Mouse (Mus musculus): ENCODE results near the gene Myof. TPM values are rescaled to one million over a fixed set of nuclear protein-coding genes. Genes with fewer than 3 reads are reported as not detected.
A peak's percentile ranks its signal among the peaks of the same experiment; 100 is the strongest.

The Myof gene
- polyA plus RNA-seq, 1 experiment from 2014 or later = 1.6 TPM

- Histone ChIP-seq H3K9ac (no peak overlapping the region), H3K27ac (replicated peaks) (no peak overlapping the region), H3K4me1 (replicated peaks) (peaks cover 2% of the 10 kb centered on the region; the same call in 1 of the 2 replicates), H3K27me3 (peaks cover 19% of the 10 kb centered on the region), H3K36me3 (replicated peaks) (no peaks in the 10 kb centered on the region), H3K9me3 (replicated peaks) (no peaks in the 10 kb centered on the region), H3K4me3 (replicated peaks) (no peak overlapping the region), H3K4me2 (no peak overlapping the region)
- ATAC-seq (ENCODE audit: insufficient read depth) = no peak
- 44% methylated on average over 2 of the region's 2 CpGs for WGBS (ENCODE audit: insufficient replicate concordance)
These were observed 5.1 kb downstream of the Myof start for GRCm38 (mm10) chr19:38038267-38038666.

- Histone ChIP-seq H3K36me3 (replicated peaks) (no peaks in the 10 kb centered on the region), H3K27me3 (peaks cover 3% of the 10 kb centered on the region), H3K9me3 (replicated peaks) (no peaks in the 10 kb centered on the region), H3K9ac (no peak overlapping the region), H3K4me1 (replicated peaks) (peaks cover 9% of the 10 kb centered on the region; the same call in 1 of the 2 replicates), H3K4me3 (replicated peaks) (no peak overlapping the region), H3K27ac (replicated peaks) (no peak overlapping the region), H3K4me2 (no peak overlapping the region)
- no peak for ATAC-seq (ENCODE audit: insufficient read depth)
- WGBS (ENCODE audit: insufficient replicate concordance) = 33% methylated on average over 2 of the region's 2 CpGs
These were observed 7.6 kb downstream of the Myof start for GRCm38 (mm10) chr19:38035766-38036165.

GRCm38 (mm10) chr19:38034696-38035095 is 8.7 kb downstream of the Myof start:
- no peak for ATAC-seq (ENCODE audit: insufficient read depth)
- H3K4me3 ChIP-seq (replicated peaks) = no peak overlapping the region
- no peaks in the 10 kb centered on the region; the same call in 1 of the 2 replicates for H3K27me3 ChIP-seq
- no peaks in the 10 kb centered on the region for H3K36me3 ChIP-seq (replicated peaks)
- 45% methylated on average over 2 of the region's 2 CpGs for WGBS (ENCODE audit: insufficient replicate concordance)
- H3K27ac ChIP-seq (replicated peaks) = no peak overlapping the region
- no peaks in the 10 kb centered on the region for H3K9me3 ChIP-seq (replicated peaks)
- H3K9ac ChIP-seq = no peak overlapping the region
- H3K4me1 ChIP-seq (replicated peaks) = peaks cover 19% of the 10 kb centered on the region
- H3K4me2 ChIP-seq = no peak overlapping the region

- Histone ChIP-seq H3K9ac (no peak overlapping the region), H3K9me3 (replicated peaks) (no peaks in the 10 kb centered on the region), H3K4me3 (replicated peaks) (no peak overlapping the region), H3K27ac (replicated peaks) (no peak overlapping the region), H3K36me3 (replicated peaks) (no peaks in the 10 kb centered on the region), H3K4me1 (replicated peaks) (peaks cover 23% of the 10 kb centered on the region), H3K27me3 (no peaks in the 10 kb centered on the region; the same call in 1 of the 2 replicates), H3K4me2 (no peak overlapping the region)
- WGBS (ENCODE audit: insufficient replicate concordance) = 25% methylated on average over 2 of the region's 2 CpGs
- ATAC-seq (ENCODE audit: insufficient read depth) = no peak
These were observed 9.7 kb downstream of the Myof start for GRCm38 (mm10) chr19:38033735-38034057.

- Histone ChIP-seq H3K9me3 (replicated peaks) (no peaks in the 10 kb centered on the region), H3K4me1 (replicated peaks) (peaks cover 23% of the 10 kb centered on the region), H3K36me3 (replicated peaks) (no peaks in the 10 kb centered on the region), H3K27ac (replicated peaks) (no peak overlapping the region), H3K27me3 (no peaks in the 10 kb centered on the region; the same call in 1 of the 2 replicates), H3K4me2 (no peak overlapping the region), H3K9ac (no peak overlapping the region), H3K4me3 (replicated peaks) (no peak overlapping the region)
- no peak for ATAC-seq (ENCODE audit: insufficient read depth)
- 59% methylated on average over 15 of the region's 15 CpGs for WGBS (ENCODE audit: insufficient replicate concordance)
These were observed 10.2 kb downstream of the Myof start for GRCm38 (mm10) chr19:38032993-38033734.

- WGBS (ENCODE audit: insufficient replicate concordance) = 23% methylated on average over 9 of the region's 9 CpGs
- Histone ChIP-seq H3K9me3 (replicated peaks) (no peaks in the 10 kb centered on the region), H3K36me3 (replicated peaks) (no peaks in the 10 kb centered on the region), H3K4me1 (replicated peaks) (peaks cover 28% of the 10 kb centered on the region), H3K27ac (replicated peaks) (no peak overlapping the region), H3K27me3 (no peaks in the 10 kb centered on the region; the same call in 1 of the 2 replicates), H3K4me2 (peak overlapping the region; percentile 23; the same call in 1 of the 2 replicates), H3K4me3 (replicated peaks) (no peak overlapping the region), H3K9ac (no peak overlapping the region)
- no peak for ATAC-seq (ENCODE audit: insufficient read depth)
These were observed 12.2 kb downstream of the Myof start for GRCm38 (mm10) chr19:38031144-38031543.

GRCm38 (mm10) chr19:38030673-38031137 is 12.7 kb downstream of the Myof start:
- H3K9ac ChIP-seq = no peak overlapping the region
- no peak overlapping the region for H3K4me3 ChIP-seq (replicated peaks)
- no peaks in the 10 kb centered on the region for H3K9me3 ChIP-seq (replicated peaks)
- no peaks in the 10 kb centered on the region for H3K36me3 ChIP-seq (replicated peaks)
- no peaks in the 10 kb centered on the region; the same call in 1 of the 2 replicates for H3K27me3 ChIP-seq
- H3K4me2 ChIP-seq = peak overlapping the region; percentile 23; the same call in 1 of the 2 replicates
- no peak for ATAC-seq (ENCODE audit: insufficient read depth)
- H3K4me1 ChIP-seq (replicated peaks) = peaks cover 30% of the 10 kb centered on the region
- under 1% methylated on average over 23 of the region's 23 CpGs for WGBS (ENCODE audit: insufficient replicate concordance)
- H3K27ac ChIP-seq (replicated peaks) = no peak overlapping the region

GRCm38 (mm10) chr19:38029871-38030270 is 13.5 kb downstream of the Myof start:
- no peak overlapping the region for H3K4me3 ChIP-seq (replicated peaks)
- H3K4me2 ChIP-seq = no peak overlapping the region
- H3K9me3 ChIP-seq (replicated peaks) = no peaks in the 10 kb centered on the region
- no peak overlapping the region for H3K9ac ChIP-seq
- no peaks in the 10 kb centered on the region; the same call in 1 of the 2 replicates for H3K27me3 ChIP-seq
- no peak overlapping the region for H3K27ac ChIP-seq (replicated peaks)
- WGBS (ENCODE audit: insufficient replicate concordance) = 69% methylated on average over 3 of the region's 3 CpGs
- ATAC-seq (ENCODE audit: insufficient read depth) = no peak
- H3K36me3 ChIP-seq (replicated peaks) = no peaks in the 10 kb centered on the region
- peaks cover 36% of the 10 kb centered on the region for H3K4me1 ChIP-seq (replicated peaks)

- H3K36me3 ChIP-seq (replicated peaks) = no peaks in the 10 kb centered on the region
- no peaks in the 10 kb centered on the region; the same call in 1 of the 2 replicates for H3K27me3 ChIP-seq
- H3K27ac ChIP-seq (replicated peaks) = no peak overlapping the region
- no peaks in the 10 kb centered on the region for H3K9me3 ChIP-seq (replicated peaks)
- WGBS (ENCODE audit: insufficient replicate concordance) = 62% methylated on average over 3 of the region's 3 CpGs
- no peak overlapping the region for H3K4me2 ChIP-seq
- no peak overlapping the region for H3K9ac ChIP-seq
- no peak overlapping the region for H3K4me3 ChIP-seq (replicated peaks)
- no peak for ATAC-seq (ENCODE audit: insufficient read depth)
- H3K4me1 ChIP-seq (replicated peaks) = peaks cover 38% of the 10 kb centered on the region
These were observed 14.1 kb downstream of the Myof start for GRCm38 (mm10) chr19:38029292-38029691.

GRCm38 (mm10) chr19:38027881-38028521 is 15.4 kb downstream of the Myof start:
- H3K9ac ChIP-seq = no peak overlapping the region
- H3K27ac ChIP-seq (replicated peaks) = peak overlapping the region; percentile 71
- H3K4me1 ChIP-seq (replicated peaks) = peaks cover 34% of the 10 kb centered on the region
- WGBS (ENCODE audit: insufficient replicate concordance) = 49% methylated on average over 10 of the region's 10 CpGs
- no peaks in the 10 kb centered on the region for H3K36me3 ChIP-seq (replicated peaks)
- no peak overlapping the region for H3K4me3 ChIP-seq (replicated peaks)
- no peaks in the 10 kb centered on the region; the same call in 1 of the 2 replicates for H3K27me3 ChIP-seq
- H3K4me2 ChIP-seq = no peak overlapping the region
- no peaks in the 10 kb centered on the region for H3K9me3 ChIP-seq (replicated peaks)
- peak; percentile 69 for ATAC-seq (ENCODE audit: insufficient read depth)

GRCm38 (mm10) chr19:38027389-38027788 is 16.0 kb downstream of the Myof start:
- H3K9ac ChIP-seq = no peak overlapping the region
- no peak overlapping the region for H3K4me2 ChIP-seq
- H3K27me3 ChIP-seq = no peaks in the 10 kb centered on the region; the same call in 1 of the 2 replicates
- no peak overlapping the region for H3K4me3 ChIP-seq (replicated peaks)
- peaks cover 34% of the 10 kb centered on the region for H3K4me1 ChIP-seq (replicated peaks)
- H3K9me3 ChIP-seq (replicated peaks) = no peaks in the 10 kb centered on the region
- H3K27ac ChIP-seq (replicated peaks) = no peak overlapping the region
- H3K36me3 ChIP-seq (replicated peaks) = no peaks in the 10 kb centered on the region
- 56% methylated on average over 6 of the region's 6 CpGs for WGBS (ENCODE audit: insufficient replicate concordance)
- no peak for ATAC-seq (ENCODE audit: insufficient read depth)

Measured in liver, embryonic 15.5 days (tissue).